Mouse (Mus musculus) lung, postnatal 36 days (tissue): Measurements from ENCODE around the gene Jph3.

Source experiments
- DNase-seq: peaks from one replicate; pipeline ENCODE4 v3.0.0; 2022; ENCODE audit warnings: mixed read lengths

Gene Jph3

GRCm38 (mm10) chr8:121842064-121842955 is 112.9 kb downstream of the Jph3 start:
- no peak for DNase-seq

GRCm38 (mm10) chr8:121843184-121843733 is 113.8 kb downstream of the Jph3 start:
- no peak for DNase-seq
